Mouse (Mus musculus): ENCODE data around the gene Zfand2a. TPM values are rescaled to one million over a fixed set of nuclear protein-coding genes. Genes with fewer than 3 reads are reported as not detected.
A peak's percentile ranks its signal among the peaks of the same experiment; 100 is the strongest.

The Zfand2a gene
- total RNA-seq (2021) = 22.5 and 31.2 TPM in 2 replicates
- long read RNA-seq, transcript Zfand2a-201 (7 exons, 3,169 nt) = minor isoform, 5 of 26 reads
- long read RNA-seq, transcript Zfand2a-202 (7 exons, 3,121 nt) = major isoform, 6 of 26 reads
- long read RNA-seq, partial matches to known transcripts = 1 of 26 reads
- long read RNA-seq, other reads (novel, unspliced or antisense) = 14 of 26 reads

- DNase-seq = peak; percentile 99
These were observed at the start of gene Zfand2a for GRCm38 (mm10) chr5:139484185-139484814. Gene Zfand2a (minus strand): TSS chr5:139484549.

- no peak for DNase-seq
These were observed 44.5 kb upstream of the Zfand2a start for GRCm38 (mm10) chr5:139528851-139529250.

GRCm38 (mm10) chr5:139521987-139522386, 37.6 kb upstream of the Zfand2a start:
- DNase-seq = no peak

GRCm38 (mm10) chr5:139520069-139520834, 35.9 kb upstream of the Zfand2a start:
- DNase-seq = no peak

DNA sequence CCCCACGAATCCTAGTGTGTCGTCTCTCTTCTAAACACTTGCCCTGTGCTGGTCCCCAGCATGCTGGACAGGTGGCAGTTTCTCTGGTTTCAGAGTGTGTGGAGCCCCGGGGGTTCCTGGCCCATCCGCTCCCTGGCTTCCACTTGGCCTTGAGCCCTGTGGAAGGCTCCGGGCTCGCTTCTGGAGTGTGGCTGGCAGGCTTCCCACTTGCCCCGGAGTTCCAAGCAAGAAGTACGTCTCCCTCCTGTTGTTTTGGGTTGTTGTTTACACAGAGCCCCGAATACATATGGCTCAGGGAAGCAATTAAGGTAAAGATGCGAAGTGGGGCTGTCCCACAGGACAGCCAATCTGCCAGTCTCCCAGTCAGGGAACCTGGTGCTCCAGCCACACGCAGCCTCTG, 31.9 kb upstream of the Zfand2a start:
- DNase-seq = peak; percentile 29

DNA sequence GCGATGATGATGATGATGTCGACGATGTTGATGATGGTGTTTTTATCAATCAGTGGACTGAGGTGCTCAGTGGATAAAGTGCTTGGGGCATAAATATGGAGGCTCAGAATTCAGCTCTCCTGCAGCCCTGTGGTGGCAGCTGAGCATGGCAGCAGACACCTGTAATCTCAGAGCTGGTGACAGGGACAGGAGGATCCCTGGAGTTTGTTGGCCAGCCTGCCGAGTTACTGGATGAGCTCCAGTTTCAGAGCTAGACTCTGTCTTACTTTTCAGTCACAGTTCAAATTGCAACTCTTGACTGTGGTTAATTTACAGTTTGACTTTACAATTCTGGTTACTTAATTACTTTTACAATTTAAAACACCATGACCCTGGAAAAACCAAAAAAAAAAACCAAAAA, 27.9 kb upstream of the Zfand2a start:
- DNase-seq = no peak

DNA sequence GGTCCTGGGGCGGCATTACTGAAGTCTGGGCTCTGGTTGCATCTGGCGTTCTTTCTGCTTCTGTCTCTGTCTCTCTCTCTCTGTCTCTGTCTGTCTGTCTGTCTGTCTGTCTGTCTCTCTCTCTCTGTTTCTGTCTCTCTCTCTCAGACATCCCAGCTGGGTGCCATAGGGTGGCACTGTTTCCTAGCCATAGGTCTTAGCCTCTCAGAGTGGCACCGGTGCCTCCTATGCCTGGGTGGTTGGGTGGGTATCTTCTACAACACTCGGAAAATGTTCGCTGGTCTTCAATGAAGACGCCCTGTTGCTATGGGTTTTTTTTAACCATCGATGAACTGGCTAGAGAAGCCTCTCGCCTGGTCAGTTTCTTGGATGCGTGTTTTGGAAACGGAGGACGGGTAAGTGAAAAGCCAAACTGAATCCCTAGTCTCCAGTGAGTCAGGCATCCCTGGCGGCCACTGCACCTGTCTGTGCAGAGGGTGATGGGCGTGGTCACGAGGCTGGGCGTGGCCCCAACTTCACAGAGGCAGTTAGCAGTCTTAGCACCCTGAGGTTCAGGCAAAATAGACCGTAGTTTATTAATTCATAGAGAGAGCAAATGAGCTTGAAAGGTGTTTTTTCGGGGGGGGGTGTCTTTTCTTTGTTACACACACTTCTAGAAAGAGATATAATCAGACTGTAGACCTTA, 26.5 kb upstream of the Zfand2a start:
- peak; percentile 8 for DNase-seq

DNA sequence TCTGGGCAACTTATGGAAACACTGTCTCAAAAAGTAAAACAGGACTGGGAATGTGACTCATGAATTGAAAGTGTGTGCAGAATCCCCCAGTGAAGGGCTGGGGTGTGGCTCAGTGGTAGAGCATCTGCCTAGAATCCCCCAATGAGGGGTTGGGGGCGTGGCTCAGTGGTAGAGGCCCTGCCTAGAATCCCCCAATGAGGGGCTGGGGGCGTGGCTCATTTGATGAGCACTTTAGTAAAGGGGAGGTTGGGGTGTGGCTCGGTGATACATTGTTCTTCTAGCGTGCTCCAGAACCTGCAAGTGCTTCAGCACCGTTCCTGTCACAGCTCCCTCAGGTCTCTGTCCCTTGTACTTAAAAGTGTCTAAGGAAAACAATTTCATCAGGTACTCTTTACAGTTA, 21.9 kb upstream of the Zfand2a start:
- DNase-seq = no peak

- peak; percentile 83 for DNase-seq
These were observed 20.8 kb upstream of the Zfand2a start for GRCm38 (mm10) chr5:139505073-139505606.

DNA sequence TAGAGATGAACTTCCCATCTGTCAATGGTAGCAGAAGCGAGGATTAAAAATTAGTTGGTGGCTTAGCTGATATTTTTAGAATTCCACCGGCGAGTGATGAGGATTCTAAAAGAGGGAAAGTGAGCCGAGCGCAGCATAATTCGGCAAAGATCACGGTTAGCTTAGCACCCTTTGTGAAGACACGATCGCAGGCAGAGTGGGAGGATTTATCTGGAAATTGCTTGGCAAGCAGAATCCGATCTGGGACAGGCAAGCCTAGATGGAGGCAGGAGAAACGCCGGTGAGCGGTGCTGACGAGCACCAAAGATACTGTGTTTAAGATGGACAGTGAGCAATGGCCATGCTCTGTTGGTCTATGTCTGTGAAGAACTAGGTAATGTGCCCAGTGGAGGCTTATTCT, 17.9 kb upstream of the Zfand2a start:
- DNase-seq = no peak

DNA sequence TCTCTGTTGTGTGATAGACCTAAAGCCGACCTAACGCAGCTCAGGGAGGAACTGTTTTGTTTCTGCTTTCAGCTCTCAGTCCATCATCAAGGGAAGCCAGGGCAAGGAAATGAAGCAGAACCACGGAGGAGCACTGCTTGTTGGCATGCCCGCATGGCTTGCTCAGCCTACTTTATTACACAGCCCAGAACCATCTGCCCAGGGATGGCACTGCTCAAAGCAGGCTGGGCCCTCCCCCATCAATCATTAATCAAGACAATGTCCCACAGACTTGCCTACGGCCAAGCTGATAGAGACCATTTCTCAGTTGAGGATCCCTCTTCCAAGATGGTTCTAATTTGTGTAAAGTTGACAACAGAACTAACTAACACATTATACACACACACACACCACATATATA, 14.4 kb upstream of the Zfand2a start:
- no peak for DNase-seq

DNA sequence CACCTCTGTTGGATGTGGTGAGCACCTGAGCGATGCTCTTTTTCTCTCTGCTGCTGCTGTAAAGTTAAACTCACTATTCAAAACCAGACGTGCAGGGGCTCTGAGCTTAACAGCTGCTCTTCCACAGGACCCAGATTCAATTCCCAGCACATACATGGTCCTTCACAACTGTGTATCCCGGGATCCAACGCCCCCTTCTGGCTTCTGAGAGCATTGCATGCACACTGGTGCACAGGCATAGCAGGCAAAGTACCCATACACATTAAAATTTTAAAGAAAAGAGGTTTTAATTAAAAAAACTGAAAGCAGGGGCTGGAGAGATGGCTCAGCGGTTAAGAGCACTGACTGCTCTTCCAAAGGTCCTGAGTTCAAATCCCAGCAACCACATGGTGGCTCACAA, 12.6 kb upstream of the Zfand2a start:
- no peak for DNase-seq

DNA sequence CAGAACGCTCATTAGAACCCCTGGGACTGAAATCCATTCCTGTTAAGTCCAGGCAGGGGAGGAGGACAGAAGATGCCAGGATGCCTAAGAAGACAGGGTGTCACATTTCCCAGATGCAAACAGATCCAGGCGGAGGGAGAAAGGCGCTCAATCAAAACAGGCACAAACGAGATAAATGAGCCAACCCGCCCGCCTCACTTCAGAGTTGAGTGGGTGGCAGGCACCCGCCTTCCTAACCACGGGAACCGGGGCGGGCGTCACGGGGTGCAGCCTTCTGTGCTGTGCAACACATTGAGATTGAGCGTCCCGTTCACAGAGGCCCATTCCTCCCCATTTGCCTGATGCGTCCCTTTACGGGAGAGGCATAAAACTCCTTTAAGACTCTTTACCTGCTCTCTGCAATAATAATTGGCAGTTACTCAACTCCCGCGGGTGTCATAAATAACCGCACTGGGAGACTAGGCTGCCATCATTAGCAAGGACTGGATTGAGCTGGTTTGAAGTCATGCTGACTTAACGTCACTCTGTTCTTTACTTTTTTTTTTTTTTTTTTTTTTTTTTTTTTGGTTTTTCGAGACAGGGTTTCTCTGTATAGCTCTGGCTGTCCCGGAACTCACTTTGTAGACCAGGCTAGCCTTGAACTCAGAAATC, 10.8 kb upstream of the Zfand2a start:
- DNase-seq = no peak

GRCm38 (mm10) chr5:139493690-139494089, 9.3 kb upstream of the Zfand2a start:
- DNase-seq = no peak

- no peak for DNase-seq
These were observed 7.0 kb upstream of the Zfand2a start for GRCm38 (mm10) chr5:139491348-139491747.

- no peak for DNase-seq
These were observed 5.8 kb upstream of the Zfand2a start for GRCm38 (mm10) chr5:139490131-139490530.

GRCm38 (mm10) chr5:139483171-139483848, 1.0 kb downstream of the Zfand2a start:
- no peak for DNase-seq

DNA sequence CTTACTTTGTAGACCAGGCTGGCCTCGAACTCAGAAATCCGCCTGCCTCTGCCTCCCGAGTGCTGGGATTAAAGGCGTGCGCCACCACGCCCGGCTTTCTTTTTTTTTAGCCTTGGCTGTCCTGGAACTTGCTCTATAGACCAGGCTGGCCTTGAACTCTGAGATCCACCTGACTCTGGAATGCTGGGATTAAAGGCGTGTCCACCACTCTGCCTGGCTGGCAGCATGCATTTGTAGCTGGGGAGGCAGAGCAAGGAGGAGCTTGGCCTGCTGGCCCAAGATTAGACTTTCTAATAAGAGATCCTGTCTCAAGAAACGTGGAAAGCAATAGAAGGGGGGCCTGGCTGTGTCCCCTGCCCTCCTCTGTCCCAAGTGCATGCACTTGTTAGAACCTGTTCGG, 3.9 kb downstream of the Zfand2a start:
- DNase-seq = no peak

GRCm38 (mm10) chr5:139479088-139479487, 5.3 kb downstream of the Zfand2a start:
- DNase-seq = peak; percentile 11

- no peak for DNase-seq
These were observed 9.6 kb downstream of the Zfand2a start for GRCm38 (mm10) chr5:139474741-139475140.

GRCm38 (mm10) chr5:139467998-139468397, 16.4 kb downstream of the Zfand2a start:
- peak; percentile 48 for DNase-seq

DNA sequence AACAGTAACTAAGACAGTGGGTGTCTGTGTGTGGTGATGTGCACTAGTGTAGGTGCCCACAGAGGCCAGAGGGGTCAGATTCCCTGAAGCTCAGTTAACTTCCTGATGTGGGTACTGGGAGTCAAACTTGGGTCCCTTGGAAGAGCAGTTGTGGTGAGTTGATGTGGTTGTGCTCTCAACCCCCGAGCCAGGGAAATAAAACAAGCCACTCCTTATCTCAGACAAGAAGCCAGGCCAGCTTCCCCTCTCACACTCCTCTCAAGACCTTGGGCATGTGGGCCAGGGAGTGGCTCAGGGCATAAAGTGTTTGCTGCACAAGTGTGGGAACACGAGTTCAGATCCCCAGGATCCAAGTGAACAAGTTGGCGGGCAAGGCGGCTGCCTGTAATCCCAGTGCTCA, 17.5 kb downstream of the Zfand2a start:
- DNase-seq = no peak
